Comparison of ENCODE assay signal across 8 mouse cellular contexts in the genomic region with DNA sequence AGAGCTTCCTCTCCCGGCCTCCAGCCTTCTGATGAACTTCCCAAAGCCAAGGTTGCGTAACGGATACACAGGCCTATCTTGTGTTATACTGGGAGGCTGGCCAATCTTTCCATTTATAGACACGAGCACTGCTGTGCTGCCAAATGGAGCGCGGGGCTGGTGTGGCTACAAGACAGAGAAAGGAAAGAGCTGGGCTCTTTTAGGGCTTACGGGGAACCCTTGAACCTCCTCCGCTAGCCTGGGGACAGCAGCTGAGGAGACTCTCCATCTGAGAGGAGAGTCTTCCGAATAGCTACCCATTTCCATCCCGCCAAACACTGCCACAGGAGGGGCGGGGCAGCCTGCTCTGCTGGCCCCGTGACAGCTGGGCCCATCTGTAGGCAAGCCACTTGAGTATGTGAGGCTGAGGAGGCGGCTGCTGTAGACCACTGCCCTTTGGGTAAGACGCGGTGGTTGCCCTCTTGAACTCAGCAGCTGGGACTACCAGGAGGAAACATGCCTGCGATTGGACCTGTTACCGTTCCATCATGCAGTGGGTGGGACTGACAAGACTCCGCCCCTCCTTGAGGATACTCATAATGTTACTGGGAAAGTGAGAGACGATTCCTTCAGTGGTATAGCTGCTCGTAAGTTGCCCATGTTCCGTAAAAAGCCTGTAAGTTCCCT. TPM values are rescaled to one million over a fixed set of nuclear protein-coding genes. Genes with fewer than 3 reads are reported as not detected.
DNase-seq lines count a peak whose midpoint lies in the region; ATAC-seq and TF ChIP-seq lines count a peak whose summit lies in the region.

No protein-coding gene starts in this region.

- no peaks in the 10 kb centered on the region for H3K27me3 ChIP-seq in forebrain, embryonic 10.5 days (ENCODE audit: poor library complexity, severe bottlenecking)
- no peaks in the 10 kb centered on the region for H3K27me3 ChIP-seq in forebrain, embryonic 11.5 days (ENCODE audit: control insufficient read depth, insufficient read depth, low read length)
- H3K27me3 ChIP-seq in embryonic facial prominence, embryonic 14.5 days (replicated peaks; ENCODE audit: control insufficient read depth, insufficient read depth, low read length) = no peaks in the 10 kb centered on the region
- no peaks in the 10 kb centered on the region for H3K27me3 ChIP-seq in heart, adult 2 months (ENCODE audit: control insufficient read depth, insufficient read depth, low read length)
- no peaks in the 10 kb centered on the region for H3K27me3 ChIP-seq in limb, embryonic 14.5 days (ENCODE audit: control insufficient read depth, insufficient read depth, low read length)
- no peaks in the 10 kb centered on the region for H3K27me3 ChIP-seq in midbrain, postnatal 0 days (ENCODE audit: insufficient read depth, low read length)
- no peaks in the 10 kb centered on the region for H3K27me3 ChIP-seq in stomach, embryonic 15.5 days (replicated peaks)

- no peak overlapping the region for H3K4me2 ChIP-seq in forebrain, embryonic 11.5 days (ENCODE audit: low read depth, low read length, severe bottlenecking)
- peak overlapping the region; percentile 29; the same call in 1 of the 2 replicates for H3K4me2 ChIP-seq in embryonic facial prominence, embryonic 14.5 days (ENCODE audit: low read depth, low read length)
- 0 out of 2 replicates have a peak overlapping the region, but pooled peaks have one; percentile 23 for H3K4me2 ChIP-seq in limb, embryonic 14.5 days (replicated peaks; ENCODE audit: low read depth, low read length, severe bottlenecking)
- peak overlapping the region; percentile 12; the same call in 1 of the 2 replicates for H3K4me2 ChIP-seq in midbrain, postnatal 0 days (ENCODE audit: low read depth, low read length, poor library complexity, severe bottlenecking)
- H3K4me2 ChIP-seq in stomach, embryonic 15.5 days = peak overlapping the region; percentile 53

- no peak overlapping the region for H3K4me3 ChIP-seq in forebrain, embryonic 10.5 days
- H3K4me3 ChIP-seq in forebrain, embryonic 11.5 days (ENCODE audit: low read depth, low read length) = no peak overlapping the region
- H3K4me3 ChIP-seq in embryonic facial prominence, embryonic 14.5 days (ENCODE audit: low read depth, low read length) = peak overlapping the region; percentile 12; the same call in 1 of the 2 replicates
- peak overlapping the region; percentile 52 for H3K4me3 ChIP-seq in heart, adult 2 months
- H3K4me3 ChIP-seq in limb, embryonic 14.5 days (replicated peaks; ENCODE audit: low read length) = no peak overlapping the region
- H3K4me3 ChIP-seq in midbrain, postnatal 0 days (ENCODE audit: low read depth, low read length) = no peak overlapping the region
- peak overlapping the region; percentile 21 for H3K4me3 ChIP-seq in stomach, embryonic 15.5 days (replicated peaks)

- no peaks in the 10 kb centered on the region for H3K36me3 ChIP-seq in forebrain, embryonic 10.5 days (replicated peaks)
- H3K36me3 ChIP-seq in forebrain, embryonic 11.5 days (ENCODE audit: control insufficient read depth, insufficient read depth, low read length) = no peaks in the 10 kb centered on the region
- H3K36me3 ChIP-seq in embryonic facial prominence, embryonic 14.5 days (ENCODE audit: control insufficient read depth, insufficient read depth, low read length) = no peaks in the 10 kb centered on the region
- H3K36me3 ChIP-seq in heart, adult 2 months (ENCODE audit: control insufficient read depth, insufficient read depth, low read length) = peaks cover 2% of the 10 kb centered on the region
- H3K36me3 ChIP-seq in limb, embryonic 14.5 days (ENCODE audit: control insufficient read depth, insufficient read depth, low read length) = no peaks in the 10 kb centered on the region
- H3K36me3 ChIP-seq in midbrain, postnatal 0 days (ENCODE audit: insufficient read depth, low read length) = no peaks in the 10 kb centered on the region
- H3K36me3 ChIP-seq in stomach, embryonic 15.5 days = no peaks in the 10 kb centered on the region

- peak; percentile 59 for TF ChIP-seq POLR2A in heart, adult 2 months (IDR thresholded peaks at IDR 0.05; ENCODE audit: insufficient read depth, low read depth, low read length)
- TF ChIP-seq POLR2A in limb, embryonic 14.5 days (IDR thresholded peaks at IDR 0.05; ENCODE audit: borderline replicate concordance, extremely low read depth, insufficient read depth, insufficient read length) = no peak

- no peak overlapping the region for H3K9ac ChIP-seq in forebrain, embryonic 11.5 days (ENCODE audit: low read length)
- H3K9ac ChIP-seq in embryonic facial prominence, embryonic 14.5 days (ENCODE audit: low read depth, low read length) = no peak overlapping the region
- peak overlapping the region; percentile 76 for H3K9ac ChIP-seq in heart, adult 2 months (ENCODE audit: low read depth, low read length)
- no peak overlapping the region for H3K9ac ChIP-seq in limb, embryonic 14.5 days (ENCODE audit: low read depth, low read length, severe bottlenecking)
- H3K9ac ChIP-seq in midbrain, postnatal 0 days (replicated peaks; ENCODE audit: low read length, poor library complexity, severe bottlenecking) = no peak overlapping the region
- no peak overlapping the region for H3K9ac ChIP-seq in stomach, embryonic 15.5 days

- WGBS in forebrain, embryonic 10.5 days = 81% methylated on average over 21 of the region's 21 CpGs
- WGBS in forebrain, embryonic 11.5 days = 85% methylated on average over 21 of the region's 21 CpGs
- WGBS in embryonic facial prominence, embryonic 14.5 days = 55% methylated on average over 21 of the region's 21 CpGs
- 8% methylated on average over 21 of the region's 21 CpGs for whole genome bisulfite sequencing in heart, adult 2 months
- WGBS in limb, embryonic 14.5 days = 53% methylated on average over 21 of the region's 21 CpGs
- WGBS in midbrain, postnatal 0 days = 61% methylated on average over 21 of the region's 21 CpGs
- 37% methylated on average over 21 of the region's 21 CpGs for whole genome bisulfite sequencing in stomach, embryonic 15.5 days

- H3K27ac ChIP-seq in forebrain, embryonic 10.5 days = peak overlapping the region; percentile 59
- H3K27ac ChIP-seq in forebrain, embryonic 11.5 days (ENCODE audit: low read depth, low read length) = no peak overlapping the region
- H3K27ac ChIP-seq in embryonic facial prominence, embryonic 14.5 days (replicated peaks; ENCODE audit: low read depth, low read length) = peak overlapping the region; percentile 61
- H3K27ac ChIP-seq in heart, adult 2 months = peak overlapping the region; percentile 98
- peak overlapping the region; percentile 52 for H3K27ac ChIP-seq in limb, embryonic 14.5 days (replicated peaks; ENCODE audit: low read depth, low read length)
- no peak overlapping the region; the same call in 1 of the 2 replicates for H3K27ac ChIP-seq in midbrain, postnatal 0 days (ENCODE audit: low read depth, low read length)
- peak overlapping the region; percentile 92 for H3K27ac ChIP-seq in stomach, embryonic 15.5 days

- H3K9me3 ChIP-seq in forebrain, embryonic 10.5 days = peaks cover 4% of the 10 kb centered on the region; the same call in 1 of the 2 replicates
- H3K9me3 ChIP-seq in forebrain, embryonic 11.5 days (ENCODE audit: control insufficient read depth, low read length) = no peaks in the 10 kb centered on the region; the same call in 1 of the 2 replicates
- H3K9me3 ChIP-seq in embryonic facial prominence, embryonic 14.5 days (ENCODE audit: control insufficient read depth, low read length) = no peaks in the 10 kb centered on the region
- 0 out of 2 replicates have a peak, but pooled peaks cover 3% of the 10 kb centered on the region for H3K9me3 ChIP-seq in limb, embryonic 14.5 days (ENCODE audit: control insufficient read depth, low read length)
- H3K9me3 ChIP-seq in midbrain, postnatal 0 days (ENCODE audit: low read length) = no peaks in the 10 kb centered on the region
- no peaks in the 10 kb centered on the region for H3K9me3 ChIP-seq in stomach, embryonic 15.5 days

- peak; percentile 96 for TF ChIP-seq EP300 in heart, adult 2 months (IDR thresholded peaks at IDR 0.05; ENCODE audit: insufficient read depth, low read depth, low read length)

- intact Hi-C loops in heart, adult 2 months (cut with DNase I) = loop anchor here (1.0 to 10.0 kb wide), 4 partner anchors 20 to 394 kb away; no protein-coding TSS in a partner anchor

- no peak for ATAC-seq in forebrain, embryonic 11.5 days (replicated peaks; ENCODE audit: low FRiP score)
- peak; percentile 92 for ATAC-seq in embryonic facial prominence, embryonic 14.5 days (ENCODE audit: low read depth)
- ATAC-seq in limb, embryonic 14.5 days (ENCODE audit: low FRiP score, low read depth) = peak; percentile 90
- peak; percentile 54; the same call in 1 of the 2 replicates for ATAC-seq in midbrain, postnatal 0 days (ENCODE audit: low FRiP score)
- peak; percentile 85 for ATAC-seq in stomach, embryonic 15.5 days (ENCODE audit: insufficient read depth, low FRiP score, low read depth)

- H3K4me1 ChIP-seq in forebrain, embryonic 10.5 days = peaks cover 29% of the 10 kb centered on the region
- H3K4me1 ChIP-seq in forebrain, embryonic 11.5 days (replicated peaks; ENCODE audit: control insufficient read depth, insufficient read depth, low read length) = peaks cover 8% of the 10 kb centered on the region; the same call in 1 of the 2 replicates
- peaks cover 16% of the 10 kb centered on the region for H3K4me1 ChIP-seq in embryonic facial prominence, embryonic 14.5 days (ENCODE audit: control insufficient read depth, insufficient read depth, low read length)
- H3K4me1 ChIP-seq in heart, adult 2 months (ENCODE audit: control insufficient read depth, insufficient read depth, low read length) = peaks cover 5% of the 10 kb centered on the region
- H3K4me1 ChIP-seq in limb, embryonic 14.5 days (ENCODE audit: control insufficient read depth, insufficient read depth, low read length) = peaks cover 18% of the 10 kb centered on the region
- no peaks in the 10 kb centered on the region; the same call in 1 of the 2 replicates for H3K4me1 ChIP-seq in midbrain, postnatal 0 days (ENCODE audit: insufficient read depth, low read length)
- peaks cover 10% of the 10 kb centered on the region; the same call in 1 of the 2 replicates for H3K4me1 ChIP-seq in stomach, embryonic 15.5 days

- peak; percentile 37 for TF ChIP-seq CTCF in heart, adult 2 months (IDR thresholded peaks at IDR 0.05)
- TF ChIP-seq CTCF in midbrain, postnatal 0 days (IDR thresholded peaks at IDR 0.05) = no peak

- no peaks in the 10 kb centered on the region for H3K79me2 ChIP-seq in heart, adult 2 months (replicated peaks; ENCODE audit: control insufficient read depth, insufficient read depth, low read length)

- DNase-seq in forebrain, embryonic 10.5 days (ENCODE audit: extremely low spot score, low spot score) = no peak
- no peak for DNase-seq in forebrain, embryonic 11.5 days (ENCODE audit: low spot score)
- DNase-seq in embryonic facial prominence, embryonic 14.5 days (ENCODE audit: low spot score) = peak; percentile 96
- peak; percentile 91 to 93 for DNase-seq in heart, adult 2 months
- DNase-seq in kidney, adult 9 months = peak; percentile 86
- DNase-seq in limb, embryonic 14.5 days (ENCODE audit: low spot score) = peak; percentile 88
- peak; percentile 87 for DNase-seq in midbrain, postnatal 0 days (ENCODE audit: low spot score)

RNA-seq across cellular contexts. Expression of gene Mgst2, which starts 48.7 kb away (rescaled TPM):
- 0.67 TPM in 1 of 2 replicates, not detected in the other for polyA plus RNA-seq in forebrain, embryonic 10.5 days (2016; fragmentation: Nextera tagmentation; extraction: Ambion mirVana)
- 0.28 TPM in 1 of 2 replicates, not detected in the other for polyA plus RNA-seq in forebrain, embryonic 11.5 days (2014; fragmentation: Nextera tagmentation; extraction: Ambion mirVana)
- polyA plus RNA-seq in embryonic facial prominence, embryonic 14.5 days (2014; fragmentation: Nextera tagmentation; extraction: Ambion mirVana) = 4.1 and 6.6 TPM in 2 replicates
- total RNA-seq in heart, adult 2 months (2021) = under 1 TPM; 0.43 to 0.60 TPM
- 0.06 and 1.4 TPM in 2 replicates for polyA plus RNA-seq in heart, adult 2 months (2012; rRNA removed)
- polyA plus RNA-seq in limb, embryonic 14.5 days (2012; rRNA removed) = 0.54 and 0.99 TPM in 2 replicates
- polyA plus RNA-seq in limb, embryonic 14.5 days (2014; fragmentation: Nextera tagmentation; extraction: Ambion mirVana) = 2.5 and 6.0 TPM in 2 replicates
- total RNA-seq in midbrain, postnatal 0 days (2014; rRNA removed) = 0.16 TPM in 1 of 2 replicates, not detected in the other
- 0.58 and 1.3 TPM in 2 replicates for polyA plus RNA-seq in midbrain, postnatal 0 days (2015; fragmentation: Nextera tagmentation; extraction: Ambion mirVana)
- polyA plus RNA-seq in stomach, embryonic 15.5 days (2015; fragmentation: Nextera tagmentation; extraction: Ambion mirVana) = 30.9 and 34.6 TPM in 2 replicates

Comparison
In these comparisons a context has a peak if more than half of its experiments do, and no peak if none do; other contexts are left out.
1. H3K27ac ChIP-seq: peak in forebrain, embryonic 10.5 days (single experiment), embryonic facial prominence, embryonic 14.5 days (single experiment), heart, adult 2 months (single experiment), limb, embryonic 14.5 days (single experiment) and stomach, embryonic 15.5 days (single experiment); none in forebrain, embryonic 11.5 days (single experiment) and midbrain, postnatal 0 days (single experiment).
2. DNase-seq: peak in embryonic facial prominence, embryonic 14.5 days (single experiment), heart, adult 2 months (2 of 2), kidney, adult 9 months (single experiment), limb, embryonic 14.5 days (single experiment) and midbrain, postnatal 0 days (single experiment); none in forebrain, embryonic 10.5 days (single experiment) and forebrain, embryonic 11.5 days (single experiment).
3. H3K4me3 ChIP-seq: peak in embryonic facial prominence, embryonic 14.5 days (single experiment), heart, adult 2 months (single experiment) and stomach, embryonic 15.5 days (single experiment); none in forebrain, embryonic 10.5 days (single experiment), forebrain, embryonic 11.5 days (single experiment), limb, embryonic 14.5 days (single experiment) and midbrain, postnatal 0 days (single experiment).